8 mouse cellular contexts compared by ENCODE assay signal in genomic region chr12:16591453-16592200, GRCm38 (mm10). TPM values are rescaled to one million over a fixed set of nuclear protein-coding genes. Genes with fewer than 3 reads are reported as not detected.
DNase-seq lines count a peak whose midpoint lies in the region; ATAC-seq and TF ChIP-seq lines count a peak whose summit lies in the region.

No protein-coding gene starts in this region.

- no peaks in the 10 kb centered on the region for H3K9me3 ChIP-seq in embryonic facial prominence, embryonic 11.5 days (replicated peaks; ENCODE audit: control insufficient read depth, low read length)
- H3K9me3 ChIP-seq in limb, embryonic 15.5 days: no peaks in the 10 kb centered on the region
- H3K9me3 ChIP-seq in midbrain, postnatal 0 days (ENCODE audit: low read length): no peaks in the 10 kb centered on the region

- 9% methylated on average over 15 of the region's 15 CpGs for WGBS in embryonic facial prominence, embryonic 11.5 days
- 3% methylated on average over 15 of the region's 15 CpGs for WGBS in limb, embryonic 15.5 days
- WGBS in midbrain, postnatal 0 days: 5% methylated on average over 15 of the region's 15 CpGs

- H3K9ac ChIP-seq in embryonic facial prominence, embryonic 11.5 days (replicated peaks; ENCODE audit: low read length): peak overlapping the region; percentile 27; the same call in 1 of the 2 replicates
- H3K9ac ChIP-seq in limb, embryonic 15.5 days: no peak overlapping the region
- peak overlapping the region; percentile 56 for H3K9ac ChIP-seq in midbrain, postnatal 0 days (replicated peaks; ENCODE audit: low read length, poor library complexity, severe bottlenecking)

- H3K36me3 ChIP-seq in embryonic facial prominence, embryonic 11.5 days (replicated peaks; ENCODE audit: control insufficient read depth, insufficient read depth, low read depth, low read length): no peaks in the 10 kb centered on the region
- no peaks in the 10 kb centered on the region for H3K36me3 ChIP-seq in limb, embryonic 15.5 days
- no peaks in the 10 kb centered on the region for H3K36me3 ChIP-seq in midbrain, postnatal 0 days (ENCODE audit: insufficient read depth, low read length)

- peaks cover 6% of the 10 kb centered on the region for H3K4me1 ChIP-seq in embryonic facial prominence, embryonic 11.5 days (ENCODE audit: control insufficient read depth, insufficient read depth, low read length)
- peaks cover 42% of the 10 kb centered on the region for H3K4me1 ChIP-seq in limb, embryonic 15.5 days
- peaks cover 20% of the 10 kb centered on the region for H3K4me1 ChIP-seq in midbrain, postnatal 0 days (ENCODE audit: insufficient read depth, low read length)

- no peak overlapping the region for H3K27ac ChIP-seq in embryonic facial prominence, embryonic 11.5 days (replicated peaks; ENCODE audit: low read depth, low read length)
- peak overlapping the region; percentile 64 for H3K27ac ChIP-seq in limb, embryonic 15.5 days
- H3K27ac ChIP-seq in midbrain, postnatal 0 days (ENCODE audit: low read depth, low read length): no peak overlapping the region

- peak overlapping the region; percentile 0 for H3K4me3 ChIP-seq in embryonic facial prominence, embryonic 11.5 days (ENCODE audit: low read depth, low read length)
- H3K4me3 ChIP-seq in limb, embryonic 15.5 days: peak overlapping the region; percentile 45
- H3K4me3 ChIP-seq in midbrain, postnatal 0 days (ENCODE audit: low read depth, low read length): peak overlapping the region; percentile 44

- peak overlapping the region; percentile 3 for H3K4me2 ChIP-seq in embryonic facial prominence, embryonic 11.5 days (ENCODE audit: low read depth, low read length)
- peak overlapping the region; percentile 71 for H3K4me2 ChIP-seq in limb, embryonic 15.5 days
- H3K4me2 ChIP-seq in midbrain, postnatal 0 days (ENCODE audit: low read depth, low read length, poor library complexity, severe bottlenecking): peak overlapping the region; percentile 69

- TF ChIP-seq CTCF in midbrain, postnatal 0 days (IDR thresholded peaks at IDR 0.05): peak; percentile 29

- DNase-seq in 3134 (ENCODE audit: extremely low read depth, insufficient read length, low spot score): peak; percentile 82
- DNase-seq in adrenal gland, postnatal 14 days: peak; percentile 92
- DNase-seq in embryonic facial prominence, embryonic 11.5 days (ENCODE audit: low spot score): peak; percentile 95
- DNase-seq in heart, adult 9 months (ENCODE audit: low spot score in 2 of 2): peak; percentile 78 to 80
- DNase-seq in kidney, adult 9 months: peak; percentile 86
- peak; percentile 95 for DNase-seq in midbrain, postnatal 0 days (ENCODE audit: low spot score)
- peak; percentile 44 to 80 for DNase-seq in spleen, postnatal 10 days (ENCODE audit: low spot score in 2 of 2)

- peak; percentile 90 for ATAC-seq in embryonic facial prominence, embryonic 11.5 days (replicated peaks; ENCODE audit: insufficient number of reproducible peaks, low FRiP score, low TSS enrichment, low read depth)
- ATAC-seq in limb, embryonic 15.5 days (ENCODE audit: insufficient number of reproducible peaks, low FRiP score, low TSS enrichment, low read depth): peak; percentile 70
- peak; percentile 77 for ATAC-seq in midbrain, postnatal 0 days (ENCODE audit: low FRiP score)

- no peaks in the 10 kb centered on the region for H3K27me3 ChIP-seq in embryonic facial prominence, embryonic 11.5 days (ENCODE audit: control insufficient read depth, insufficient read depth, low read length)
- H3K27me3 ChIP-seq in limb, embryonic 15.5 days: no peaks in the 10 kb centered on the region
- no peaks in the 10 kb centered on the region for H3K27me3 ChIP-seq in midbrain, postnatal 0 days (ENCODE audit: insufficient read depth, low read length)

RNA-seq across cellular contexts. Expression of gene Lpin1, which starts 19.1 kb away (rescaled TPM):
- total RNA-seq in adrenal gland, postnatal 14 days (2021): 135 and 224 TPM in 2 replicates
- polyA plus RNA-seq in embryonic facial prominence, embryonic 11.5 days (2014; fragmentation: Nextera tagmentation; extraction: Ambion mirVana): 6.9 and 7.8 TPM in 2 replicates
- 5.5 and 5.7 TPM in 2 replicates for polyA plus RNA-seq in limb, embryonic 15.5 days (2015; fragmentation: Nextera tagmentation; extraction: Ambion mirVana)
- 20.5 and 21.6 TPM in 2 replicates for total RNA-seq in midbrain, postnatal 0 days (2014; rRNA removed)
- 11.6 and 12.1 TPM in 2 replicates for polyA plus RNA-seq in midbrain, postnatal 0 days (2015; fragmentation: Nextera tagmentation; extraction: Ambion mirVana)

Comparison
In these comparisons a context has a peak if more than half of its experiments do, and no peak if none do; other contexts are left out.
1. H3K4me2 ChIP-seq: peak in every context shown above with its lines; median percentile 71 in limb, embryonic 15.5 days; 69 in midbrain, postnatal 0 days; 3 in embryonic facial prominence, embryonic 11.5 days.